Mouse (Mus musculus): Measurements from ENCODE around the gene Proz.

DNA sequence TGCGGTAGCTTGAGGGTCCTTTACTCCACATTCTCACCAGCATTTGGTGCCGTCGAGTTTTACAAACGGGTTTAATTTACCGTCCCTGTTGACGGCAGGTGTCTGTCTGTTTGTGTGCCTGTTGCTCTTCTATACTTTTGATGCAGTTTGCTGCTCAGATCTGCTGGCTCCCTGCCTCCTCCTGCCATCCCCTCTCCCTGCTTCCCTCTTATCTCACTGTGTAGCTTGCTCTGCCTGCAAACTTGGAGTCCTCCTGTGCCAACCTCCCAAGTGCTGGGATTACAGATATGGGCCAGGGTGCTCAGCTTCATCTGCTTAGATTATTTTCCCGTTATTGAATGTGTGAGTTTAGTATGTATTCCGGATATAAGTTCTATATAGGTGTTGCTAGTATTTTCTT is 48.3 kb downstream of the Proz start:
- TF ChIP-seq CTCF (IDR thresholded peaks at IDR 0.05; ENCODE audit: low read depth), result no peak
- no peak for TF ChIP-seq EP300 (IDR thresholded peaks at IDR 0.05; ENCODE audit: low read depth)

All from heart, postnatal 0 days (tissue).